Mouse (Mus musculus) erythroblast, adult 5-6 weeks (primary cell): ENCODE measurements around the gene Ptpn14. TPM values are rescaled to one million over a fixed set of nuclear protein-coding genes. Genes with fewer than 3 reads are reported as not detected.

Source experiments
- ATAC-seq: replicated peaks from 2 replicates; pipeline ENCODE4 v1.8.0; 2016; ENCODE audit warnings: moderate number of reproducible peaks, mild to moderate bottlenecking, moderate TSS enrichment, inconsistent platforms; ENCODE audit not compliant: poor library complexity, low FRiP score, severe bottlenecking
- total RNA-seq, 2 experiments: library from RNA; stranded (forward) in 1 of 2; stranded (reverse) in 1 of 2; fragments of 150-400 nt in 1 of 2; fragments of 200-764, 138-1000 nt in 1 of 2; gene quantifications; 2 replicates each; pipeline versions ENCODE4 v1.2.3 to v1.2.4; 2015 to 2017; ENCODE audit warnings: low replicate concordance in 2 of 2

Ptpn14 gene
- total RNA-seq, 2 experiments from 2014 or later = 1.3 to 1.5 TPM

GRCm38 (mm10) chr1:189801303-189801702 lies 73.2 kb downstream of the Ptpn14 start:
- ATAC-seq = no peak

DNA sequence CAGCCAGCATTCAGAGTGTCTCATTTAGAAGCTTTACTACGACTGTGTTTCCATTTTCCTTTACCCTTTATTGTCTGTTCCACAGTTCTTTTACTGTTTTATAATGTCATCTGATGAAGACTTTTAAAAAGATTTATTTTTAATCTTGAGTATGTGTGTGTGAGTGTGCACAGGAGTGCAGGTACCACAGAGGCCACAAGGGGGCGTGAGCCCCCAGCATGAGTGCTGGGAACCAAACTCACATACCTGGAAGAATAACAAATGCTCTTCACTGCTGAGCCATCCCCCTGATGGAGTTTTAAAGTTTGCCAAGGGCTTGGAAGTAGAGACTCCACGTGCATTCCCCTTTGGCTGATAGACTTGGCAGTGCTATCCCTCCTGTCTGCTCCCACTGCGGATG lies 74.5 kb downstream of the Ptpn14 start:
- ATAC-seq = no peak

DNA sequence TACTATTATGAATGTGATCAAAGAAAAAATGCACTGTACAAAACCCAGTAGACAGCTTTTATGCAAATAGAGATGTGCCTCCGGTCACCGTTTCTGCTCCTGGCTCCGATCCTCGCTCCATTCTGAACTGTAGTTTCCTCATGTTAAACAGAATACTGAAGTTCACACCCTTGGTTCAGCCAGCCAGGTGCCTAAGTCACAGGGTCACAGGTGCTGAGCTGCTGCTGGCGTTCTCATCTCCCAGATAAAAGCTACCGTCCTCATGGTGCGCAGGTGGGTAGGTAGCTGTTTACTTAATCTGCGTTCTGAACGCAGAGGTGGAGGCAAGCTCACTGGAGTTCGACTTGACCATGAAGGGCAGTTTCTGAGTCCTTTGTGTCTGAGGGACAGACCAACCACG lies 75.7 kb downstream of the Ptpn14 start:
- no peak for ATAC-seq

DNA sequence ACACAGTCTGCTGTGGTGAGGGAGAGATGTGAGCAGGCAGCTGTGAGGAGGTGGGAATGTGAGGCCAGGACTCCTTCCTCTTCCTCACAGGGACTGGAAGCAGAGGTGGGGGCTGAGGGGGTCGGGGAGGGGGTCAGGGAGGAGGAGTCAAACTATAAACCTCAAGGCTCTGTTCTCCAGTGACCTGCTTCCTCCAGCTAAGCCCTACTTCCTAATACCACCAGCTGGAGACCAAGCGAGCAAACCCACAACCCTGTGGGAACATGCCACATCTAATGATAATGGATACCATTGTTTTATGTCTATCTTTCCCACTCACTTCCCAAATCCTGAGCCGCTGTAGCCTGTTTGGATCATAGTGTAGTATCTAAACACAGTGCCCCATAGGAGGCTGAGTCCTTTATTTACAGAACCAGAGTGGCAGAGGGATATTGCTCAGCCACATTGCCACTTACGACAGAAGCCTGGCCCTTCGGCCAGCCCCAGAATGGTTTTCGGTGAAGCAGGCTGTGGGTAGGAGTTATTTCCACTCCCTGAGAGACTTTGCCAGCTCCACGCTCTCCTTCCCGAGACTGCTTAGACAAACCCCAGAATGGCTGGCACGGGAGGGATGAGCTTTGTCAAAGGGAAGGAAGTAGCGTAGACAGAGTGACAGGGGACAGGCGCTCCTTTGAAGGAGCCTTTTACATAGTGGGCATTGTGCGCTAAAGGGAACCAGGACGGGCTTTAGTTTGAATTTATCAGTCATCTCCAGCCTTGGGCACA lies 78.6 kb downstream of the Ptpn14 start:
- ATAC-seq = no peak

DNA sequence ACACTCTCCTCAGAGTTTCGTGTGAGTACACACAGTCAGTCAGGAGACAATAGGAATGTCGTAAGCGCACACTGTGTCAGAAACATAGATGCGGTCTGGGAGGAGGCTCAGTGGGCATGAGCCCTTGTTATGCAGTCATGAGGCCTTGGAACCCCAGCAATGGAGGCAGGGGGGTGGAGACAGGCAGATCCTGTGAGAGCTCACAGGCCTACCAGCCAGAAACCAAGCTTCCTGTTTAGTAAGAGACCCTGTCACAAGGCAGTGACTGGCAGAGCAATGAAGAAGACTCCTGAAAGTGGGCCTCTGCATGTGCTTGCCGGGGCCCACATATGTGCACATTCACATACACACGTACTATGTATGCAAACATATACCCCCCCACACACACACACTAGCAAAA lies 79.9 kb downstream of the Ptpn14 start:
- no peak for ATAC-seq

DNA sequence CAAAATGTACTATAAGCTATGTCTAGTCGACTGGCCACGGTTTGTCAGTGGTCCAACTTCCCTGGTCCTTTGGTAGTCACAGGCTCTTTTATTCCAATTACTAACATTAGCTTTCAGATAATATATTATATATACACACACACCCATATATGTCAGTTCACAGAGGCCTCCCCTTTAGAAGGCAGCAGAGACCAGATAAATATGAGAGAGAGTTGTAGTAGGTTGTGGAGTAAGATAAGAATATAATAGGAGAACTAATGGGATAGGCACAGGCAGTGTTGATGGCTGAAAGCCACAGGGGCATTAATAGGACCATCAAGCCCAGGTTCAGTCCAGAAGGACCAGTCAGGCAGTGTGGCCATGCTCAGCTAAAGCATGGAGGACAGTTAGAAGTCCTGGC lies 80.4 kb downstream of the Ptpn14 start:
- no peak; the same call in 1 of the 2 replicates for ATAC-seq

DNA sequence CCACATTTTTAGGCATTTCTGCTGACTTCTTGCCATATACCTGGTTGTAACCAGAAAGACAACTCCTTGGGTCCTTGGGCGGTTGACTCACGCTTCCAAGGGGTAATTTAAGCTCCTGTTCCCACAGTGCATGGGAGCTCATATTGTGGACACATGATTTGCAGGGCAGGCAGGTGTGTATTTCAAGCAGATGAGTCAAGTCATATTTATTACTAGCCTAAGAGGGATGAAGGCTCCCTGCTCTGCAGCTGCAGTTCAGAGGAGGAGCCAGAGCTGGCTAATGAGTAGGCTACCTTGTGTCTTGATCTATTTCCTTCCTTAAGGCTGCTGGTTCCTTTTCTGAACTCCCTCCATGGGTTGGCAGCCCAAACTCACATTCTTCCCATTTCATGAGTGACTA lies 83.7 kb downstream of the Ptpn14 start:
- ATAC-seq = no peak

GRCm38 (mm10) chr1:189814385-189814784 lies 86.3 kb downstream of the Ptpn14 start:
- ATAC-seq = no peak

DNA sequence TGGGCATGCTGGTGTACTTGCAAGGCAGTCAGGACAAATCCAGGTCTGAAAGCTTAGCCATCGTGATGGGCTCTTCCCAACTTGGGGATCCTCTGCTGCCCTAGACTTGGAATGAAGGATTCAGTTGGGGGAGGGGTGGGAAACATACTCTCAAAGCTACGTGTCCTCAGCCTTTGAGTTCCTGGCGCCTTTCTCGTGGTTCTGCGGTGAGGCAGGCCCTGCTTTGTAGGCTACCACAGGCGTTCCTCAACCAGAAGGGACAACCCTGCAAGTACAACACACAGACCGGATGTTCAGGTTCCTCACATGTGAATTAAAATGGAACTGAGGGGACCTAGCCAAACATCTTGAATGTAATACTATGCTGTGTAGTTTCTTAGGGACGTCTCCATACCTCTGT lies 89.0 kb downstream of the Ptpn14 start:
- no peak for ATAC-seq

DNA sequence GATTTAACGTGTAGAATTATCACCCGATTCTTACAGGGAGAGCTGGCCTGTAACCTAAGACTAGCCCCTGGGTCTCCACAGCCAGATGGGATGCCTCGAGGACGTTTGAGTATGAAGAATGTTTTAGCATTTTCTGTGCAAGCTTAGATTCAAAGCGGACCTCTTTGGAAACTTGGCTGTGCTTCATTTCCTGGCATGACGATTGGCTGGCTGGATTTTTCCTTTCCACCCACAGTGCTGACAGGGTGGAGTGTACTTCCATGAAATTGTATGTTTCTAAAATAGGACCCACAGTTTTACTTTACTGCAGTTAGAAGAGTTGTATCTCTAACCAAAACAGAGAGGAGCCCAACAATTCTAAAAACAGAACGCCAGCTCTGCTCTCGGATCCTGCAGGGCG lies 89.7 kb downstream of the Ptpn14 start:
- ATAC-seq = no peak

GRCm38 (mm10) chr1:189820111-189820510 lies 92.0 kb downstream of the Ptpn14 start:
- ATAC-seq = no peak

GRCm38 (mm10) chr1:189824436-189824835 lies 96.4 kb downstream of the Ptpn14 start:
- ATAC-seq = no peak

DNA sequence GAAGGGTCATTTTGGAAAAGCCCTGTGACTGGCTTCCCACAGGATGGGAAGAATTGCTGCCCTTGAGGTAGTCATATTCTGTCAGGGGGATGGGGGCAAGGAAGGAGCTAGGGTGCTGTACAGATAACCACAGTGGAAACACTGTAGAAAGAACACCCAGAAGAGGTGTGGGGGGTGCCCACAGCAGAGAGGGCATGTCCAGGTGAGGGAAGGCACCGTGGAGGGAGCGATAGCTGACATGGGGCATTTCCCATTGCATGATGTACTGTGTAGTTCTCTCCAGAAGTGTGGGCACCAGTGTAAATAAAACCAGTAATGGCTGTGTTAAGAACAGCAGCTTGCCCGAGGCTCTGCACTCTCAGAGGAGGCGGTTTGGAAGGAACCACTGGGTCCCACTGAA lies 102.3 kb downstream of the Ptpn14 start:
- ATAC-seq = no peak

GRCm38 (mm10) chr1:189830797-189831232 lies 102.7 kb downstream of the Ptpn14 start:
- ATAC-seq = no peak

- ATAC-seq = no peak
Measured at GRCm38 (mm10) chr1:189833351-189833750, 105.3 kb downstream of the Ptpn14 start.

DNA sequence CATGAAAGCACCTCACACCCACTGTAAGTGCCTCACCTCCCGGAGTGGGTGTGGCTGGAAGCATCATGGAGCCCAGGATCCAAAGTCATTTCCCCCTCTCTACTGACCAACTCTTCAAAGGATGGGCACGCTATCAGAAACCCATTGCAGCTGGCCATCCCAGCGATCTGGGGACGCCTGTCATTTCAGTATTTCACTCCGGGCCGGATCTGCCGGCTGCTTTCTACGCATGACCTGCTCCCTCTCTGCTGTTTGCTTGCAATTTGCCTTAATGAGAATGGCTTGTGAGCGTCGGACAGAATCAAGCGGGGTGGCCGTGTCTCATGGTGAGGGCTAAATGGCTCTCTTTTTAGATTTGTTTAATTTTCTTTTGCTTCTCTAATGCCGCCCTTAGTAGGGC lies 106.1 kb downstream of the Ptpn14 start:
- no peak for ATAC-seq

- no peak for ATAC-seq
Measured at GRCm38 (mm10) chr1:189846319-189846718, 118.3 kb downstream of the Ptpn14 start.

DNA sequence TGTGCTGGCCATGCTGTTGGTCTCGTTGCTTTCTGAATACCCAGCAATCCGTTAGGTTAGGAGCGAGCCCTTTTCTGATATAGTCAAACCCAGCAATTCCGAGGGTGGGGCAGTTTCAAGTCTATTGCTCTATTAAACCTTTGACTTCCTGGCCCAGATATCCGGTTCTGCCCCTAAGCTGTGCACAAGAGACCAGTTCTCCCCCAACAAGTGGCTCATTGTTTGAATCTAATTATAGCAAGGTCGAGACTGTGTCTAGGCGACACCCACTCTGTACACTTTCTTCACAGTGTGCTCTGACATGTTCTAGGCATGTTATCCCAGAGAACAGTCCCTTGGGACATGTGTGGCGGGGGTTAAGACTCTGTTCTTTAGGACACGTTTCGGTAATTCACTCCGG lies 121.5 kb downstream of the Ptpn14 start:
- ATAC-seq = no peak

- no peak for ATAC-seq
Measured at GRCm38 (mm10) chr1:189852051-189852450, 124.0 kb downstream of the Ptpn14 start.

DNA sequence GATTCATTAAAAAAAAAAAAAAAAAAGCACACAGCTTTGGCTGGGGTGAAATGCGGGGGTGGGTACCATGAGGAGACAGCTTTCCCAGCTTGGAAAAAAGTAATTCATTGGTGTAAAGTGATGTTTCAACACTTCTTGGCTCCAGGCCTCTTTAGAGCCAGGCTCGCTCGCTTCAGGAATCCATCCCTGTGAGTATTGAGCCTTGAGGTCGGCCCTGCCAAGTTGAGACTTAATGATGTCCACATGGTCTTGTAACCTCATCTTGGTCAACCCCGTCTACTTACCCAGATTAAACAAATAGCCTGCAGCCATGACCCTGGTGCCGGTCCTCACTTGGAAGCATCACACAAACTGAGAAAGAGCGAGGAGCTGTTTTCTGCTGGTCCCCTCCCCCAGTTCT lies 124.4 kb downstream of the Ptpn14 start:
- no peak for ATAC-seq

DNA sequence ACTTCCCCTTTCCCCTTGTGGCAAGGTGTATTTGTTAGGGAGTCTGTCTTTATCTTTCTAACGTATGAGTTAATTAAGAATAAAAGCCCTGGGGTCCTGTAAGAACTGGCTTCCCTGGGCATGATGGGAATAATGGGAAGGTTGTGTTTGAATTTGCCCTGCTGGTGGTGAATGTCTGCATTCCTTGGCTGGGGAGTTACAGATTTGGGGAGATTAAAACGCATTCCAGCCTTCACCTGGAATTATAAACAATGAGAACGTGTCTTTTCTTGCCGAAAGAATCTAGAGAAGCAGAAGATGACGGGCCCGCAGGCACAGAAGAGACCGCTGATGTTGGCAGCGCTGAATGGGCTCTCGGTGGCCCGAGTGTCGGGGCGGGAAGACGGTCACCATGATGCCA lies 126.6 kb downstream of the Ptpn14 start:
- ATAC-seq = no peak

GRCm38 (mm10) chr1:189855739-189856138 lies 127.7 kb downstream of the Ptpn14 start:
- no peak for ATAC-seq
